Mouse (Mus musculus): ENCODE results near the gene Popdc3.
"Not testable (repeated sequence)": the region's sequence is repeated elsewhere in the genome, so short reads cannot be mapped to it uniquely, and the experiment has no call there.

Gene Popdc3

DNA sequence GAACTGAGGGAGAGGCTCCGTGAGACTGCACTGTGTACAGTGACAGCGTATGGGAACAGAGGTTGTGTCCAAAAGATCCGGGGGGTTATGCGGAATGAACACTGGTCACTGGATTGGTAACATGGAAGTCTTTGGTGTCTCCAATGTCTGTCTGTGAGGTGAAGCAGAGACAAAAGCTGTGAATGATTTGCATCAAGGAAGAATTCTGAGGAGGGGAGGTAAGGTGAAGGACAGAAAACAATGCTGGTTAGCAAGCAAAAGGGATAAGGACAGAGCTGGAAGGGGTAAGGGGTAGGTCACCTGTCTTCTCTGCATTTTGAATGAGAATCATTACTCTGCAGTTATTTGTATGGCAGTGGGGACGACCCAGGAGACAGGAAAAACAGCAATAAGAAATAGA, 16.6 kb downstream of the Popdc3 start:
- DNase-seq (ENCODE audit: low spot score in 2 of 2) = no peak

- DNase-seq (ENCODE audit: low spot score in 2 of 2) = no peak
Observed at GRCm38 (mm10) chr10:45204582-45204981, 26.7 kb downstream of the Popdc3 start.

- no peak for DNase-seq (ENCODE audit: low spot score in 2 of 2)
Observed at GRCm38 (mm10) chr10:45210201-45210600, 32.3 kb downstream of the Popdc3 start.

DNA sequence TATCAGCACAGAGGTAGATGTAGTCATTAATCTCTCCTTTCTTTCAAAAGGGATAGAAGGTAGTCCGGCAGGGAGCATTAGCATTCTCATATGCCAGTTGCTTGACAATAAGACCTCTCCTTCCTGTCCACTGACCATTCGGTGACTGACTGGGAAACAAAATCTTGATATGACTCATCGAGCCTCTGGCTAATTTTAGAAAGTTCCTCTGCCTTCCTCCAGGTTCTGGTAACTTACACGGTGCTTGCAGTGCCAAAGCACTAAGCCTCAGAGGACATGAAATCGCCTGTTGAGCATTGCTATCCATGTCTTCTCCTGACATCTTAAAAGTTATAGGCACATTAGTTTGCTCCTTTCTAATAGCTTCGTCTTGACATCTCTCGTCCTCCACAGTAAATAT, 38.8 kb downstream of the Popdc3 start:
- DNase-seq (ENCODE audit: low spot score in 2 of 2) = no peak

GRCm38 (mm10) chr10:45229954-45230353, 52.1 kb downstream of the Popdc3 start:
- DNase-seq (ENCODE audit: low spot score in 2 of 2) = no peak

- DNase-seq (ENCODE audit: low spot score in 2 of 2) = no peak
Observed at GRCm38 (mm10) chr10:45233351-45233750, 55.5 kb downstream of the Popdc3 start.

DNA sequence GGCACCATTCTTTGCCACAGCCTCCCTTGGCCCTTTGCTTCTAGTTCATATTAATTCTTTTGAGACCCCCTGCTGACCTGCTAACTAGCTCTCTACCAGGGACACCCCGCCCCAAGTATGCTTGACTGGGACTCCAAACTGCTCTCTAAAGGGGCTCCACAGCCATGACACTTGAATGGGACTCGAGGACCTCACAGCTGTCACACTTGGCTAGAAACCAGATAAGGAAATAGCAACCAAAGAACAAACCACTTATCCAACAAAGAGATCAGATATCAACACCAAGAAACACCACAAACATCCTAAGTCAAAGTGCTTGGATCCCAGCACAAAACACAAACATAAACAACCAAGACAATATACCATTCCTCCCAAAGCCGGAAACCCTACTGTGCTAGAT, 58.4 kb downstream of the Popdc3 start:
- no peak for DNase-seq (ENCODE audit: low spot score in 2 of 2)

DNA sequence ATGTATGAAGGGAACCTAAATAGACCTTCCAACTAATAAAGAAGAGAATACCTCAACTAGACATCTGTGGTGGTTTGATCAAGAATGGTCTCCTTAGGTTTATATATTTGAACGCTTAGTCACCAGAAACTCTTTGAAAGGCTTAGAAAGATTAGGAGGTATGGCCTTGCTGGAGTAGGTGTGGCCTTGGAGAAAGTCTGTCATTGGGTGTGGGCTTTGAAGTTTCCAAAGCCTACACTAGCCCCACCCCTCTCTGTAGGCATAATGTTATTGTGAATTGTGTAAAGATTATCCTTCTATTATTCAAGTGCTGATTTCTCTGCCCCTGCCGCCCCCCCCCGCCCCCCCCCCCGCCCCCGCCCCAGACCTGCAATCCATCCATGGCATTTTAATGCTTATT, 59.6 kb downstream of the Popdc3 start:
- DNase-seq (ENCODE audit: low spot score in 2 of 2) = no peak

DNA sequence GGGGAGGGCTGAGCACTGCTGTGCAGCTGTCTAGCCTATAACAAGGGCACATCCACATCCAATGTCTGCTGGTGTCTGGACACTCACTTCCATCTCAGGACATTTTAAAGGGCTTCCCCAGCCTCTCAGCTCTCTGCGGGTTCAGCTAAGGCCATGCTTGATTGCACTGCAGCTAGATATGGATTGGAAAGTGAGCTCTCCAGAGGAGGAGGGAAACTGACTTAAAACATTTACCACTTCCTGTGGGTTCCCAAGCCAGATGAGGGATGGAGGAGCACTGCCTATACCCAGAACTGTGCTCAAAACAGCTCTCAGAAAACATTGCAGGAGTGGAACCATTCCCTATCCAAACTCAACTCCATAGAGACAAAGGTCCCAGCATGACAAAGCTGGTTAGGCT, 82.6 kb downstream of the Popdc3 start:
- DNase-seq (ENCODE audit: low spot score in 2 of 2) = no peak

DNA sequence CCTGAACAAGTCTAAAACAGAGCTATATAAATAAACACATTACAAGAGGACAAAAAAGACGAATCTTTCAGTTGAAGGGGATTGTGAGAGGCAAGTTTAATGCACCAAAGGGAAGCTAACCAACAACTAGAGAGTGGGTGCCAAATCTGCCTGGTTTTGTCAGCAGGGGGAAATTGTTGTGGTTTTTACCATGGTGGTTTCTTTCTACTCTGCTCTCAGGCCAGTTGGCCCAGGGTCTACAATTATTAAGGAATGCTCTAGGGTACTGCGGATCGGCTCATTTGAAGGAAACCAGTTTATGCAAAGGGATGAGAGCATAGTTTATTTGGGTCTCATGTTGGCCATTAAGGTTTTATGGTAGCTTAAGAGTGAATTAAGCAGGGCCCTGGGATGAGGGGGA, 84.2 kb downstream of the Popdc3 start:
- no peak for DNase-seq (ENCODE audit: low spot score in 2 of 2)

GRCm38 (mm10) chr10:45276499-45276898, 98.6 kb downstream of the Popdc3 start:
- no peak for DNase-seq (ENCODE audit: low spot score in 2 of 2)

DNA sequence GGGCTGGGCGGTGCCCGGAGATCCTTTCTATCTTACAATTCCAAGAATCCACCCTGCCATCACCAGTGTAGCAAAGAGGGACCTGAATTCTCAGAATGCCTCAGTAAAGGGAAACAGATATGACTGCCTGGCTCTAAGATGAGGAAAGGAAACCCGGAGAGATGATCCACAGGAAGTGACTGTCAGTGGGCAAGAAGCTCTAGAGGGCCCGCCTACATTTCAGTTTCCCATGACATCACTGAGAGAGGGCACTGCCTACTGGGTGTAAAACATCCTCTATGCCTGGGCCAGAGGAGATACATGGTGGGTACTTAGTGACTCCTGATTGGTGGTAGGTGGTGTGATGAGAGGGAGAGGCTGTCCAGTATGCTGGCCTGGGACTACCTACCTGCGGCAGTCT, 99.1 kb downstream of the Popdc3 start:
- no peak for DNase-seq (ENCODE audit: low spot score in 2 of 2)

DNA sequence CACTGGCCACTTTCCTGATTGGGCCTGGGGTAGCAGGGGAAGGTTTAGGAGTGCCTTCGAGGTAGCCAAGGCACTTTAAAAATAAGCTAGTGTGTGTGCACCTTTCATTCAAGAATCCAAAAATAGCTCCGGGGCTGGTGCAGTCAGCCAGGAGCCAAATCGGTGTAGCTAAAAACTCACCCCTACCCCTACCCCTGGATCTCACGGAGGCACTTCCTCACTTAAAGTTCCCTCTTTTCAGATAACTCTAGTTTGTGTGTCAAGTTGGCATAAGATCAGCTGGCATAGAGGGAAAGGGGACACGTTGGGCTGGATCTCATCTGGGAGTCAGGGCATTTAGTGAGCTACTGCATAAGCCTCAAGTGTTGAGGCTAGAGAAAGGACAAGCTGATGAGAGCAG, 107.8 kb downstream of the Popdc3 start:
- DNase-seq (ENCODE audit: low spot score in 2 of 2) = no peak

DNA sequence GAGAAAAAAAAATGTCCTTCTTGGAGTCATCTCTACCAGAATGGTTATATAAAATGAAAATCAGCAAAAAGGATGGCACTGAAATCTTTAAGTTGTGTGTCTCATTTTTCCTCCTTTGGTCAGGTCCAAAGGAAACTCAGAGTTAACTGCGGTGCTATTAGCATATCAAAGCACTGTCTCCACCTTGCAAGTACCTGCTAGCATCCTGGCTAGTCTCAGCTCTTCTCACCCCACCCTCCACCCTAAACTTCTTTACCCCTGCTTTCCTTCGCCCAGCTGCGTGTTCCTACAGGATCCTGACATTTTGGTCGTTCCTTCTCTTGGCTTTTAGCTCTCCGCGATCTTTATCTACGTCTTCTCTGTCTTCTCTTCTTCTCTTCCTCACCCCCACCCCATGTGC, 110.5 kb downstream of the Popdc3 start:
- DNase-seq (ENCODE audit: low spot score in 2 of 2) = no peak

DNA sequence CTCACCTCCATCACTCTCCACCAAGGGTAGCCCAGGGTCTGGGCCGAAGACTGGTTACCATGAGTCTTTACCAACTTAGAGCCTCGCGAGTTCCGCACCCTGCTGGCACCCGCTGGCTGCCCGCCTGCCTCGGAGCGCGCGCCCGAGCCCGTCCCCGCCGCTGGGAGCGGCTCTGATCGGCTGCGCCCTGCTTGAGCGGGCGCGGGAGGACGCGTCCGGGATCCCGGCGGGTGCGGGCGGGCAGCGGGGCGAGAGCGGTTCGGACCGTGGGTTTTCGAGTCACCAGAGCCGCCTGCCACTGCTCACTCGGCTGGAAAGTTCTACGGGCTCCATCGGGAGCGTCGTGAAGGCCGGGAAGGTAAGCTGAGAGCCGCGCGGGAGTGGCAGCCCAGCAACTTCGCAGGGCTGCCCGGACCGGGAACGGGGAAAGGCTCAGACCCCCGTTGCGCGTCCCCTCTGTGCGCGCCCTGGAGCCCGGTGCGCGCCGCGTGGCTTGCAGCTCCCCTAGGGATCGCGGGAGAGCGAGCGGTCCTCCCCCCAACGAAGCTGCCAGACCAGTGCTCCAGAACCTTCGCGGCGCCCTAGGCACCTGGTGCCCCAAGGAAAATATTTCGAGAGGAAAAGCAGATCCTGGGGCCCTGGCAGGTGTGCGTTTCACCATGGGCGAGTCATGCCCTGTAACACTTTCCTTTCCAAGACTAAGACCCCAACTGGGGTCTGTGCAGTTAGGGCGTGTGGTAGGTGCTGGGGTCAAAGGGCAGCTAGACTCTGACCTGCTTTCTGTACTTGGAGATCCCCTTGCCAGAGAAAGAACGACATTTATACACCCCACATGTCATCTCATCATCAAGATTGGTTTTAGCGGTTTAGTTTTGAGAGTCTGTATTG, 111.6 kb downstream of the Popdc3 start:
- DNase-seq (ENCODE audit: low spot score in 2 of 2) = no peak

- no peak for DNase-seq (ENCODE audit: low spot score in 2 of 2)
Observed at GRCm38 (mm10) chr10:45290618-45291017, 112.7 kb downstream of the Popdc3 start.

DNA sequence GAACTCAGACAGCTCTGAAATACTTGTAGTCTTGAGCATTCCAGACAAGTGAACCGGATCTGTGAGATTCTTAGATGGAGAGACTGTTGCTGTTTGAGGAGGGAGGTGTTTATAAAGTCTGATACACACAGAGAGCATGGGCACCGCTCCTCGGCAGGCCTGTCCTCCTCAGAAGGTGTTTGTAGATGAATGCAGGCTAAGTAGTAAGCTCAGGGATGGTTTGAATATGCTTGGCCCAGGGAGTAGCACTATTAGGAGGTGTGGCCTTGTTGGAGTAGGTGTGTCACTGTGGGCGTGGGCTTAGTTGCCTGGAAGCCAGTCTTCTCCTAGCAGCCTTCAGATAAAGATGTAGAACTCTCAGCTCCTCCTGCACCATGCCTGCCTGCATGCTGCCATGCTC, 114.3 kb downstream of the Popdc3 start:
- not testable (repeated sequence) for DNase-seq (ENCODE audit: low spot score in 2 of 2)

GRCm38 (mm10) chr10:45295093-45295492, 117.2 kb downstream of the Popdc3 start:
- no peak for DNase-seq (ENCODE audit: low spot score in 2 of 2)

- no peak for DNase-seq (ENCODE audit: low spot score in 2 of 2)
Observed at GRCm38 (mm10) chr10:45298503-45298902, 120.6 kb downstream of the Popdc3 start.

DNA sequence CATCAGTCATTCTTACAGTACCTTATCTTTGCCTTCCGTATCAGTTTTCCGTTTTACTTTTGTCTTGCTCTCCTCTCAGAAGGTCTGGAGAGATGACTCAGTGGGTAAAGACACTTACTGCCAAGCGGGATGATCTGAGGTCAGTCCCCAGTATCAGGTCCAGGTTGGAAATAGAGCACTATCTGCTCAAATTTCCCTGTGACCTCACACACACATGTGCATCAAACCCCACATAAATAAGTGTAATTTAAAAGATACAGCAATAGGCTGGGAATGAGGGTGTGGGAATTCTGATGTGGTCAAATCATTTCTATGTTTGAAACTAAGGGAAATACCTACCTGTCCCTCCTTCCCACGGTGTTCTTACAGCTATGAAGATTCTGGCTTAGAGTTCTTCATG, 121.6 kb downstream of the Popdc3 start:
- no peak for DNase-seq (ENCODE audit: low spot score in 2 of 2)

DNA sequence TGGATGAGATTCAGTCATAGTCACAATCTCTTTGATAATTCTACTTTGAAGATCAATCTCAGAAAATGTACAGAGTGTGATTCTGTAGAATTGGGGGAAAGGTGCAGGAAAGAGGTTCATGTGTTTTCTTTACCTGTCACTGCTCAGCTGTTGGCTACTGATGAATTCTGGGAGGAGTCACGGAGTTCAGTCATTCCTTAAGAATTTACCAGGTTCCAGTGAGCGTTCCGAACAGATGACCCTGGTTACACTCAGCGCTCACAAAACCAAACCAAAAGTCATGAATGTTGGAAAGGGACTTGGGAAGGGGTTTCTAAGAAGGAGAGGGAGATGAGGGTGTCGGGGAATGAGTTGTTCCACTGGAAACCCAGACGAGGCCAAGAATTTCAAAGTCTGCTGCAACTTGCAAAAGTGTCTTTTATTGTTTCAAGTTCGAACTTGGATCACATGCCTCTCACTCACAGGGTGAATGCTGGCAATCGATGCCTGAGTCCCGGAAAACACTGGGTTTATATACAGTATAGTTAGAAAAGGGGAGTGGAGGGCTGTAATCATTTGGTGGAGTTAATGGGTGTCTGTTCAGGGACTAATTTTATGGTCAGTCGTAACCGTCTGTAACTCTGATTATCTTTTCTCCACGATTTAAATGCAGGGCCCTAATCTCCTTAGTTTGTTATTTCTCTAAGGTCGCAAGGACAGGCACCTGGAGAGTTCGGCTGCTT, 125.6 kb downstream of the Popdc3 start:
- DNase-seq (ENCODE audit: low spot score in 2 of 2) = no peak

- no peak for DNase-seq (ENCODE audit: low spot score in 2 of 2)
Observed at GRCm38 (mm10) chr10:45305173-45305572, 127.3 kb downstream of the Popdc3 start.

DNA sequence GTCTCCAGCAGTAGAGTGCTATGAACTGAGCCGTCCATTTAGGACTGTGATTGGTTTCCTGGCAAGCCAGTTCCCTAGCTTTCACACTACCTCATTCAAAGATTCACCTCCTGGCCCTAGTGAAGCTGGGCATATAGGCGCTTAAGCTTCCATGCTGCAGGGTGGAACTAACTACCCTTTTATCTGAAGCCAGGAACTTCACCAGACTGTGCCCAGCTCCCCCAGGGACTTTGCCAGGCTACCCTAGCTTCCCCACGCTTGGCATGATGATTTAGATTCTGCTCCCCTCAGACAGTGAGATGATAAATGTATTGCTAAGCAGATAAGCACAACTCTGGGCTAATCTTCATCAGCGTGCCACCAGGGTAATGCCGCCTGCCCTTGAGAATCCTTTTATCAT, 133.2 kb downstream of the Popdc3 start:
- DNase-seq (ENCODE audit: low spot score in 2 of 2) = no peak
